Mouse (Mus musculus) intestine, postnatal 0 days (tissue): ENCODE results near the gene Tspan3. TPM values are rescaled to one million over a fixed set of nuclear protein-coding genes. Genes with fewer than 3 reads are reported as not detected.

Experiments used
- ATAC-seq: fragments of 200-750 bp; cut with Nextera tagmentation; 2 replicates; pipeline ENCODE4 v1.8.0; 2017; ENCODE audit warnings: mild to moderate bottlenecking, moderate TSS enrichment, moderate library complexity
- H3K27ac ChIP-seq: fragments of 300-500 bp; sonication (generic); 2 replicates; pipeline ENCODE4 v1.5.1; 2014; ENCODE audit warnings: mild to moderate bottlenecking, low read depth, low read length, moderate library complexity
- H3K27me3 ChIP-seq: fragments of 300-500 bp; sonication (generic); replicated peaks from 2 replicates; pipeline ENCODE4 v1.6.1; 2014; ENCODE audit warnings: low read length, mixed read lengths; ENCODE audit not compliant: control insufficient read depth, insufficient read depth
- H3K36me3 ChIP-seq: fragments of 300-500 bp; sonication (generic); 2 replicates; pipeline ENCODE4 v1.6.1; 2014; ENCODE audit warnings: mild to moderate bottlenecking, moderate library complexity; ENCODE audit not compliant: control insufficient read depth, insufficient read depth
- H3K4me1 ChIP-seq: fragments of 300-500 bp; sonication (generic); replicated peaks from 2 replicates; pipeline ENCODE4 v1.6.1; 2014; ENCODE audit warnings: antibody characterized with exemption, low read length, mixed read lengths; ENCODE audit not compliant: control insufficient read depth, insufficient read depth
- H3K4me2 ChIP-seq: fragments of 300-500 bp; sonication (generic); replicated peaks from 2 replicates; pipeline ENCODE4 v1.6.1; 2014; ENCODE audit warnings: low read depth, mild to moderate bottlenecking, moderate library complexity
- H3K4me3 ChIP-seq: fragments of 300-500 bp; sonication (generic); 2 replicates; pipeline ENCODE4 v1.5.1; 2014; ENCODE audit warnings: low read depth, low read length
- H3K9ac ChIP-seq: fragments of 300-500 bp; sonication (generic); 2 replicates; pipeline ENCODE4 v1.6.1; 2014; ENCODE audit warnings: mild to moderate bottlenecking, low read depth, low read length
- H3K9me3 ChIP-seq: fragments of 300-500 bp; sonication (generic); 2 replicates; pipeline ENCODE4 v1.6.1; 2016; ENCODE audit warnings: mixed run types; ENCODE audit not compliant: control insufficient read depth
- CTCF ChIP-seq: sonication (generic); IDR thresholded peaks from 2 replicates; pipeline ENCODE4 v1.5.1; 2016; ENCODE audit warnings: low read depth, mild to moderate bottlenecking, control low read depth, antibody characterized with exemption, moderate library complexity
- WGBS: fragments of 180-500 bp; shearing (Covaris S2); extraction: QIAGEN DNeasy Blood & Tissue Kit; methylation state at CpG from one replicate; pipeline ENCODE4 v1.1.7; 2014; 5-methylcytosine and 5-hydroxymethylcytosine counted together
- polyA plus RNA-seq: library from polyadenylated mRNA; unstranded; fragments of >200 nt; fragmentation: Nextera tagmentation; extraction: Ambion mirVana; gene quantifications from 2 replicates; pipeline ENCODE4 v1.2.1, GENCODE M21; 2015

Gene Tspan3
- polyA plus RNA-seq, 1 experiment from 2014 or later = 230 TPM

DNA sequence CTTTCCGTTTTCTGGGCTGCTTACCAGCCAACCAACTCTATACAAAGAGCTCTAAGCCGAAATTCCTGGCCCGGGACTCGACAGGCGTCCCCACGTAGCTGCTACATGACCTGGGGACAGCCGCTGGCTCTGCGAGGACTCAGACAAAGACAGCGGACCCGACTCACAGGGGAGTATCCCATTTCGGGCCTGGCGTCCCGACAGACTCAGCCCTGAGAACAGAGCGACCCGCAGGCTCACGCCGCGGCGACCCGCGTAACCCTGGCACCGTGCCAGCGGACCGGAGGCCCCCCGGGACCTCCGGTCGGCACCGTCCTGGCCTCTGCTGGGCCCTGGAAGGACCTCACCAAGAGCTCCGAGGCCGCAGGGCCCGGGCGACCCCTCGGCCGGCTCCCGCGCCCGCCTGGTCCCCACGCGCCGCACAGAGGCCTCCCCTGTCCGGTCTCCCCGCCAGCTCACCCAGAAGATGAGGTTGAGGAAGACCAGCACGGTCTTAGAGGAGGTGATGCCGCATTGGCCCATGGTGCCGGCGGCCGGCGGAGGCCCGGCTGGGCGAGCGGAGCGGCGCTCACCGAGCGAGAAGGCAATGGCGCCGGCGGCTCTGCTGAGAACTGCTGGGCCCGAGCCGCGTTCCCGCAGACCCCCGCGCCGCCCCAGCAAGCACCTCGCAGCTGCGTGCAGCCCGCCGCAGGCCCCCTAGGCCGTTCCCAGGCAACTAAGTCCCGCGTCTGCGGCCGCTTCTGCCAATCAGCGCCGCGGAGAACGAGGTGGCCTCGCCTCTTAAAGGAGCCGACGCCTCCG is 4.7 kb downstream of the Tspan3 start:
- Histone ChIP-seq H3K27ac (peak overlapping the region; percentile 89), H3K9me3 (no peaks in the 10 kb centered on the region), H3K9ac (peak overlapping the region; percentile 96), H3K4me2 (peak overlapping the region; percentile 82), H3K4me1 (0 out of 2 replicates have a peak, but pooled peaks cover 10% of the 10 kb centered on the region), H3K36me3 (no peaks in the 10 kb centered on the region), H3K4me3 (peak overlapping the region; percentile 95), H3K27me3 (no peaks in the 10 kb centered on the region)
- ATAC-seq = peak; percentile 90
- WGBS = under 1% methylated on average over 74 of the region's 82 CpGs
- no peak; the same call in 1 of the 2 replicates for TF ChIP-seq CTCF

DNA sequence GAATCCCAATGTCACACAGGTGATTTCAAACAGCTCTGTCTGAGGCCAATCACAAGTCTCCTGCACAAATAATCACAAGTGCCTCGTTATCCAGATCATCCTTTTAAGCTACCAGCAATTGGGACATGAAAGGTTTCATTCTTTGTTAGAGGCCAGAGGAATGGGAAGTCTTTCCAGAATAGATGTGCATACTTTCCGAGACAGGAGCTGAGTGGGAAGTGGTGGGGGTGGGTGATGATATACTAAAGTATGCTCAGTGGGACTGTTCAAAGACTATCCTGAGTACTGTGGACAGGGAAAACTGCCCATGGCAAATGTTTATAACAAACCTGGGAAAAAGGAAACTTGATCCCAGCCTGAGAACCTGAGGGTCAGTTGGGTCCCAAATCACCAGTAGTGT is 5.8 kb downstream of the Tspan3 start:
- H3K4me3 ChIP-seq = peak overlapping the region; percentile 95
- 12% methylated on average over 2 of the region's 2 CpGs for WGBS
- ATAC-seq = no peak
- H3K36me3 ChIP-seq = no peaks in the 10 kb centered on the region
- peak overlapping the region; percentile 82 for H3K4me2 ChIP-seq
- 0 out of 2 replicates have a peak, but pooled peaks cover 10% of the 10 kb centered on the region for H3K4me1 ChIP-seq
- no peaks in the 10 kb centered on the region for H3K9me3 ChIP-seq
- no peak overlapping the region for H3K9ac ChIP-seq
- H3K27ac ChIP-seq = no peak overlapping the region
- TF ChIP-seq CTCF = no peak
- H3K27me3 ChIP-seq = no peaks in the 10 kb centered on the region

- Histone ChIP-seq H3K36me3 (no peaks in the 10 kb centered on the region), H3K9me3 (no peaks in the 10 kb centered on the region), H3K27ac (no peak overlapping the region; the same call in 1 of the 2 replicates), H3K4me2 (peak overlapping the region; percentile 1; the same call in 1 of the 2 replicates), H3K9ac (no peak overlapping the region), H3K4me3 (no peak overlapping the region), H3K27me3 (no peaks in the 10 kb centered on the region), H3K4me1 (0 out of 2 replicates have a peak, but pooled peaks cover 10% of the 10 kb centered on the region)
- TF ChIP-seq CTCF = no peak
- ATAC-seq = peak; percentile 37; the same call in 1 of the 2 replicates
- 26% methylated on average over 2 of the region's 2 CpGs for WGBS
Observed at GRCm38 (mm10) chr9:56158077-56158476, 7.2 kb downstream of the Tspan3 start.

DNA sequence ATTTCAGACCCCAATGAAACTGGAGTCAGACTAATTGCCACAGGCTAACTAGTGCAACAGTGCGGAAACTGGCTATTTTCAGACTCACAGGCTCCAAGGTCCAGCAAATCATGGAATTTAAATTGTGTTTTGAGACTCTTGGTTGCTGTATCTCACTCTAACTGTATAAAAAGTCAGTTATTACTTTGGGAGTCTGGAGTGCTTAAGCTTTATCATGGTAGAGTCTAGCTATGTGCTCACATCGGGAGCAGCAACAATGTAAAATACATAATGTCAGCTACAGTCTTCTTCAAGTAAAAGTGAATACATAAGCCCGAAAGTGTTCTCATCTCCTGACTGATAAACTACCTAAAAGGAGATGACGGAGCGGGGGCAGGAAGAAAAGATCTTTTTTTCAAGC is 10.7 kb downstream of the Tspan3 start:
- no peak overlapping the region for H3K9ac ChIP-seq
- H3K27me3 ChIP-seq = no peaks in the 10 kb centered on the region
- ATAC-seq = no peak
- WGBS = 94% methylated on average over 5 of the region's 5 CpGs
- H3K27ac ChIP-seq = no peak overlapping the region
- no peaks in the 10 kb centered on the region; the same call in 1 of the 2 replicates for H3K36me3 ChIP-seq
- no peak overlapping the region for H3K4me3 ChIP-seq
- no peak for TF ChIP-seq CTCF
- no peak overlapping the region for H3K4me2 ChIP-seq
- no peaks in the 10 kb centered on the region for H3K9me3 ChIP-seq
- H3K4me1 ChIP-seq = 0 out of 2 replicates have a peak, but pooled peaks cover 11% of the 10 kb centered on the region

DNA sequence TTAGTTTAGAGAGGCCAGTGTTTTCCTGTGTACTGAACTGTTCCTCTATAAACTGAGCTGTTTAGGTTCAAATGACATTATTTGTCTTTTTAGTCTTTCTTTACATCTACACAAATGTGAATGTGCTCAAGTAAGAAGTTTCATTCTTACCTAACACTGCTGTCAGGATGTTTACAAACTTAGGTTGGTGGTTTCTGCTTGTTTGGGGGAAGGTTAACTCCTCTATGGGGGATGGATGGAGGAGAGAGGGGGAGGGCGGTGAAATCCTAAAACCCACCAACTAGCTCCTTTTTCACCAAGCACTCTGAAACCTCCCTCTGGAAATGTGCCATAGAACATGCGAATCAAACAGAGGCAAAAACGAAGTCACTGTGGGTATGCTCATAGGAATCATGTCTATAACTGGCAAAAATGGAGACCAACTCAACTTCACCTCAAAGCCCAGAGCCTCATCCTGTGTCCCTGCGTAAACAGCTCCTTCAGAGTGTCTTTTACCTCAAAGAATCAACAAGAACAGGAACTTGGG is 12.7 kb downstream of the Tspan3 start:
- Histone ChIP-seq H3K4me2 (no peak overlapping the region; the same call in 1 of the 2 replicates), H3K27ac (no peak overlapping the region), H3K9ac (no peak overlapping the region), H3K27me3 (no peaks in the 10 kb centered on the region), H3K4me3 (no peak overlapping the region), H3K4me1 (0 out of 2 replicates have a peak, but pooled peaks cover 11% of the 10 kb centered on the region), H3K36me3 (no peaks in the 10 kb centered on the region; the same call in 1 of the 2 replicates), H3K9me3 (no peaks in the 10 kb centered on the region)
- TF ChIP-seq CTCF = no peak
- no peak for ATAC-seq
- WGBS = 58% methylated on average over 4 of the region's 4 CpGs

DNA sequence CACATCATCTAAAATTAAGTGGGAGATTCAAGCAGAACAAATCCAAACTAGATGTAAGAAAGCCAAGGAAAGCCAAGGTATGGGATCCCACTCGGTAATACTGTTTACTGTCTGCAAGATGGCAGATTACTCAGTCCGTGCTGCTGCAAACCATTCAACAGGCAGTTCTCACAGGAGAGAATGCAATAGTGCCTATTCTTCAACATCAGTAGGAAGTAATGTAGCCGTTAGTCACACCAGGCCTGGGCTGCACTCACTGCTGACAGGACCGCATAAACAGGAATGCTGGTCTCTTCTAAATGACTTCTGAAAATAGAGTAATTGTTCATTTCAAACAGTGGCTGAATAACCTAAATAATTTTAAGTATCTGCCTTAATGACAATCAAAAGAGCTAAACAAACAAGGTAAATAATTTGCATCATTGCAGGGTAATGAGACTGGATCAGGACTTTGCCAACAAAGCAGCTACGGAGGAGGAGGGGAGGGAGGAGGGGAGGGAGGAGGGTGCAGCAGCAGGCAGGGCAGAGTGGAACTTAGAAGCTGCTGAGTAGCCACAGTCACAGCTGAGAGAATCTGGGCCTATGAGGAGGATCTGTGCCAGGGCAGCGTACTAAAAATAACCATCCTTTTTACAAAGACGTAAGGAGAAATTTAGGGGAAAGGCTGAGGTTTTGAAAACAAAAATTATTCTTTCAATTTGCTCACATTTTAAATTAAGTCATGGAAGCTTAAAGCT is 13.4 kb downstream of the Tspan3 start:
- Histone ChIP-seq H3K4me3 (no peak overlapping the region), H3K9me3 (no peaks in the 10 kb centered on the region), H3K27me3 (no peaks in the 10 kb centered on the region), H3K36me3 (no peaks in the 10 kb centered on the region; the same call in 1 of the 2 replicates), H3K9ac (no peak overlapping the region), H3K4me2 (no peak overlapping the region), H3K4me1 (0 out of 2 replicates have a peak, but pooled peaks cover 8% of the 10 kb centered on the region), H3K27ac (no peak overlapping the region)
- 44% methylated on average over 7 of the region's 7 CpGs for WGBS
- no peak for ATAC-seq
- no peak for TF ChIP-seq CTCF
